Comparison of ENCODE assay signal across 19 mouse cellular contexts in the genomic region with DNA sequence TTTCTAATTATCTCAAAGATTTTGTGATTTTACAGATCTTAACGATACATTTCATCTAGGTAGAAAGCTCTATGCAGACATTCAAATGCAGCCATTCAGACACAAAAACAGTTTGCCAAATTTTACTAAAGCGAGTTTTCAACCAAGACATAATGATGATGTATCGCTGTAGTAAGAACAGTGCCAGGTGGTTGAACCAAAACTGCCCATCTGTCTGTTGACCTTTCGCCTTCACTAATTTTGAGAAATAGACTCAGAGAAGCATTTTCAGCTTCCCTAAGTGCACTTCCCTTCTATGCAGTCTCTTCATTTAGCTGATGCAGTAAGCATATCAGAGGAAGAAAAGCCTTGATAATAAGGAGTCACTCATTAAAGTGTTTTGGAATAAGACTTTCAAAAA.
DNase-seq lines count a peak whose midpoint lies in the region; ATAC-seq and TF ChIP-seq lines count a peak whose summit lies in the region.
"Had no signal": no experiment of that assay in that cellular context is flagged by ENCODE, and none has a peak within 500 bp of the region (broad histone marks: within the 10 kb centered on the region; RNA-seq: fewer than 3 reads in every experiment).

No protein-coding gene starts in this region.

- no peaks in the 10 kb centered on the region for H3K36me3 ChIP-seq in hindbrain, embryonic 11.5 days (ENCODE audit: control insufficient read depth, insufficient read depth, low read length)
- H3K36me3 ChIP-seq: embryonic facial prominence, embryonic 13.5 days; forebrain, embryonic 12.5 days; heart, embryonic 15.5 days; hindbrain, embryonic 10.5 days; hindbrain, embryonic 15.5 days had no signal

- WGBS in cerebellum, adult 2 months: 17% methylated on average over 4 of the region's 4 CpGs
- WGBS in hindbrain, embryonic 11.5 days: 95% methylated on average over 4 of the region's 4 CpGs

- H3K4me1 ChIP-seq in cerebellum, adult 2 months (ENCODE audit: control insufficient read depth, insufficient read depth, low read length): peaks cover 4% of the 10 kb centered on the region; the same call in 1 of the 2 replicates
- H3K4me1 ChIP-seq in hindbrain, embryonic 11.5 days (replicated peaks; ENCODE audit: control insufficient read depth, insufficient read depth, low read length): no peaks in the 10 kb centered on the region
- H3K4me1 ChIP-seq: embryonic facial prominence, embryonic 13.5 days; forebrain, embryonic 12.5 days; heart, embryonic 15.5 days; hindbrain, embryonic 10.5 days; hindbrain, embryonic 15.5 days had no signal

- no peaks in the 10 kb centered on the region for H3K27me3 ChIP-seq in cerebellum, adult 2 months (ENCODE audit: control insufficient read depth, insufficient read depth, low read length)
- no peaks in the 10 kb centered on the region for H3K27me3 ChIP-seq in hindbrain, embryonic 11.5 days (ENCODE audit: control insufficient read depth, insufficient read depth, low read length)
- H3K27me3 ChIP-seq: embryonic facial prominence, embryonic 13.5 days; forebrain, embryonic 12.5 days; heart, embryonic 15.5 days; hindbrain, embryonic 15.5 days had no signal

- no peak overlapping the region for H3K27ac ChIP-seq in cerebellum, adult 2 months (ENCODE audit: insufficient read depth, low read length)
- H3K27ac ChIP-seq in hindbrain, embryonic 11.5 days (ENCODE audit: low read depth, low read length): no peak overlapping the region
- H3K27ac ChIP-seq: embryonic facial prominence, embryonic 13.5 days; forebrain, embryonic 12.5 days; heart, adult 2 months; heart, embryonic 15.5 days; hindbrain, embryonic 10.5 days; hindbrain, embryonic 15.5 days had no signal

- no peak overlapping the region for H3K4me2 ChIP-seq in hindbrain, embryonic 11.5 days (replicated peaks; ENCODE audit: low read depth, low read length)
- H3K4me2 ChIP-seq: embryonic facial prominence, embryonic 13.5 days; forebrain, embryonic 12.5 days; heart, embryonic 11.5 days; heart, embryonic 15.5 days; hindbrain, embryonic 15.5 days had no signal

- TF ChIP-seq POLR2A in cerebellum, adult 2 months (IDR thresholded peaks at IDR 0.05; ENCODE audit: borderline replicate concordance, insufficient read depth, low read length): no peak

- H3K9ac ChIP-seq in hindbrain, embryonic 11.5 days (ENCODE audit: low read depth, low read length): no peak overlapping the region
- H3K9ac ChIP-seq: embryonic facial prominence, embryonic 13.5 days; forebrain, embryonic 12.5 days; heart, embryonic 15.5 days; hindbrain, embryonic 15.5 days had no signal

- DNase-seq in heart, adult 11 months: peak; percentile 36
- DNase-seq in heart, postnatal 10 days: no peak
- DNase-seq in cerebellum, adult 2 months: peak; percentile 30 to 75
- DNase-seq in cerebellum, postnatal 25 days: peak; percentile 13 to 55
- DNase-seq in hindbrain, embryonic 11.5 days (ENCODE audit: low spot score): no peak
- no peak for DNase-seq in lung, postnatal 4 days
- DNase-seq: adrenal gland, adult 2 months; adrenal gland, postnatal 36 days; gastrocnemius, postnatal 10 days; heart, adult 2 months; kidney, adult 2 months had no signal

- no peak for TF ChIP-seq CTCF in cerebellum, adult 2 months (IDR thresholded peaks at IDR 0.05; ENCODE audit: borderline replicate concordance, insufficient read depth, low read depth, low read length)

- H3K9me3 ChIP-seq in hindbrain, embryonic 11.5 days (ENCODE audit: control insufficient read depth, low read length): no peaks in the 10 kb centered on the region
- H3K9me3 ChIP-seq: embryonic facial prominence, embryonic 13.5 days; forebrain, embryonic 12.5 days; heart, embryonic 15.5 days; hindbrain, embryonic 10.5 days; hindbrain, embryonic 15.5 days had no signal

- no peak for ATAC-seq in hindbrain, embryonic 11.5 days (ENCODE audit: low FRiP score)
- ATAC-seq: forebrain, embryonic 16.5 days; intestine, embryonic 16.5 days had no signal

- no peak overlapping the region for H3K4me3 ChIP-seq in cerebellum, adult 2 months (replicated peaks; ENCODE audit: insufficient read depth, low read depth, low read length)
- H3K4me3 ChIP-seq in hindbrain, embryonic 11.5 days (ENCODE audit: low read depth, low read length): no peak overlapping the region
- H3K4me3 ChIP-seq: embryonic facial prominence, embryonic 13.5 days; forebrain, embryonic 12.5 days; heart, adult 2 months; heart, embryonic 15.5 days; hindbrain, embryonic 10.5 days; hindbrain, embryonic 15.5 days had no signal

- intact Hi-C loops in heart, postnatal 10 days (cut with DNase I): no loop called here

Comparison
In these comparisons a context has a peak if more than half of its experiments do, and no peak if none do; other contexts are left out.
1. DNase-seq: peak in heart, adult 11 months (single experiment), cerebellum, adult 2 months (2 of 2) and cerebellum, postnatal 25 days (2 of 2); none in heart, postnatal 10 days (0 of 2), hindbrain, embryonic 11.5 days (single experiment) and lung, postnatal 4 days (0 of 2).